Mouse (Mus musculus) G1E (cell line): ENCODE results near the gene Prss12. TPM values are rescaled to one million over a fixed set of nuclear protein-coding genes. Genes with fewer than 3 reads are reported as not detected.

Experiments used
- ATAC-seq: 2 replicates; pipeline ENCODE4 v1.8.0; 2016; ENCODE audit warnings: mild to moderate bottlenecking; ENCODE audit not compliant: insufficient number of reproducible peaks, poor library complexity, low FRiP score, severe bottlenecking; ENCODE audit errors: extremely low read depth
- DNase-seq: peaks from one replicate; pipeline ENCODE4 v3.0.0; 2012; ENCODE audit warnings: low spot score
- H3K27me3 ChIP-seq: 2 replicates; pipeline ENCODE4 v1.6.1; 2012; ENCODE audit warnings: mild to moderate bottlenecking, low read length, inconsistent platforms; ENCODE audit not compliant: insufficient read depth
- H3K36me3 ChIP-seq: replicated peaks from 2 replicates; pipeline ENCODE3; 2012; ENCODE audit warnings: mild to moderate bottlenecking, inconsistent platforms
- H3K4me1 ChIP-seq: 2 replicates; pipeline ENCODE4 v1.6.1; 2012; ENCODE audit warnings: low read depth, low read length, inconsistent platforms, mixed read lengths; ENCODE audit not compliant: insufficient read depth
- H3K4me3 ChIP-seq: 2 replicates; pipeline ENCODE4 v1.5.1; 2012; ENCODE audit warnings: low read depth, mild to moderate bottlenecking, inconsistent platforms, low read length, moderate library complexity, mixed read lengths
- H3K9me3 ChIP-seq: replicated peaks from 2 replicates; pipeline ENCODE4 v1.6.1; 2012; ENCODE audit warnings: inconsistent platforms
- CTCF ChIP-seq: IDR thresholded peaks from 2 replicates; pipeline ENCODE4 v1.5.1; 2012; ENCODE audit warnings: low read depth, low read length, inconsistent platforms, mixed read lengths
- GATA1 ChIP-seq: IDR thresholded peaks from 2 replicates; pipeline ENCODE4 v1.6.1; 2012; ENCODE audit warnings: borderline replicate concordance, low read length, inconsistent platforms, mixed read lengths
- GATA2 ChIP-seq: IDR thresholded peaks from 2 replicates; pipeline ENCODE4 v1.6.1; 2012; ENCODE audit warnings: low read depth, low read length, inconsistent platforms, borderline replicate concordance
- POLR2AphosphoS5 ChIP-seq: IDR thresholded peaks from 2 replicates; pipeline ENCODE4 v1.6.1; 2012; ENCODE audit warnings: low read depth, low read length, inconsistent platforms; ENCODE audit not compliant: insufficient replicate concordance
- TAL1 ChIP-seq: conservative IDR thresholded peaks from 2 replicates; pipeline ENCODE4 v1.6.1; 2012; ENCODE audit warnings: low read depth, low read length, inconsistent platforms, mixed read lengths
- polyA plus RNA-seq: library from polyadenylated mRNA; stranded (reverse); fragments of >175 nt; gene quantifications from 2 replicates; pipeline ENCODE4 v1.2.3, GENCODE M21; 2012
- total RNA-seq, 2 experiments: library from RNA; stranded (forward) in 1 of 2; stranded (reverse) in 1 of 2; fragments of 200-1000 nt in 1 of 2; fragments of >200 nt in 1 of 2; fragmentation: Nextera tagmentation in 1 of 2; gene quantifications; 2 replicates each; pipeline ENCODE4 v1.2.3; 2014 to 2017

Prss12 gene
- total and polyA plus RNA-seq, 3 experiments: 0.05 TPM; not detected in 2

DNA sequence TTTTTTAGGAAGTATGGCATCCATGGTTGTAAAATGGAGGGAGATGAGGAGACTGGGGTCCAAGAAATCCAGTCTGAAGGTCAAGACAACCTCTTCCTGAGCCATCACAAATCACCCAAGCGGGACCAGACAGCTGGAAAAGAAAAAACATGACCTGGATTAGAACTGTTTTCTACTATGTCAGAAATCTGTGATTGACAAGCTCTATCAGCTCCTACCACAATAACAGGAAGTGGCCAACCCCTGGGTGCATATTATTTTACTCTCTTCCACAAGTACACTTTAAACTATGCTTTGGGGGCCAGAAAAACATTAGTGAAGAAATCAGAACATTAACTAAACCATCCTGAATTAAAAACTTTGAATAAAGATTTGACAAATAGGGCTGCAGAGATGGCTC is 2.2 kb upstream of the Prss12 start:
- Histone ChIP-seq H3K4me3 (no peak overlapping the region), H3K27me3 (no peaks in the 10 kb centered on the region), H3K9me3 (peaks cover 33% of the 10 kb centered on the region), H3K36me3 (no peaks in the 10 kb centered on the region), H3K4me1 (no peaks in the 10 kb centered on the region)
- no peak for ATAC-seq
- no peak for TF ChIP-seq GATA1
- TF ChIP-seq CTCF: no peak
- no peak for TF ChIP-seq TAL1
- TF ChIP-seq POLR2AphosphoS5: no peak
- TF ChIP-seq GATA2: no peak
- DNase-seq: no peak

DNA sequence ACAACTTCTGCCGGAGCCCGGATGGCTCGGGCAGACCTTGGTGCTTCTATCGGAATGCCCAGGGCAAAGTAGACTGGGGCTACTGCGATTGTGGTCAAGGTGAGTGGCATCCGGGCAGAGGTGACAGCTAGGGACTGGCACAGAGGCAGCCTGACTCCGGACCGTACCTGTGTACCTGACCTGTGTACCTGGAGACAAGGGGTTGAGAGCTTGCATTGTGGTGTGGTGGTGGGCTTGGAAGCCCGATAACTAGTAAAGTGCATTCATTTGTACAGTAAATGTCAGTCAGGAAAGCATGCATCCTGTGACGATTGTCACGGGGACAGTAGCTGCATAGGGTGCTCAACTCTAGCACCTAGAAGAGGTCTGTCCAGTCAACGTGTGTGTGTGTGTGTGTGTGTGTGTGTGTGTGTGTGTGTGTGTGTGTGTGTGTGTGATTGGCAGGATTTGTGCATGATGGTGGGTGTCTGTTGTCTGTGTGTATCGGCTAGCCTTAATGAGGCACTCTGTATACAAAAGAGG is 886 bp downstream of the Prss12 start:
- Histone ChIP-seq H3K9me3 (peaks cover 27% of the 10 kb centered on the region), H3K36me3 (no peaks in the 10 kb centered on the region), H3K27me3 (no peaks in the 10 kb centered on the region), H3K4me3 (no peak overlapping the region), H3K4me1 (no peaks in the 10 kb centered on the region)
- no peak for DNase-seq
- no peak for ATAC-seq
- TF ChIP-seq POLR2AphosphoS5 (no peak), GATA2 (no peak), TAL1 (no peak), GATA1 (no peak), CTCF (no peak)

DNA sequence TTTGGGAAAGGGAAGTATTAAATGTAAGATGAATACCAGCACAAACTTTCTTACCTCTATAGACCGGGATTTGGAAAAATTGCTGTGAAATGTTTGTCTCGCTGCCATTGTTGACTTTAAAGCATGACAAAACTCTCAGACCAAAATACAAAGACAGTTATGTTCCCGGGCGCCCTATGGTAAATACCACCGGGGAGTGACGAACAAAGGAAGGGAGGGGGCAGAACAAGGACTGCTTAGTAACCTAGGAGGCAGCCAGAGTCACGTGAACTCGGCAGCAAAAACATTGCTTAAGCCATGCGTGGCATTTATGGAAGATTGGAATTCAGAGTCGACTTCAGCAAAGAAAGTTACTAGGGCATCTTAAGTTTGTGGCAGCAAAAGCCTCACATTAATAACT is 1.4 kb downstream of the Prss12 start:
- ATAC-seq (no peak), DNase-seq (no peak)
- no peaks in the 10 kb centered on the region for H3K27me3 ChIP-seq

DNA sequence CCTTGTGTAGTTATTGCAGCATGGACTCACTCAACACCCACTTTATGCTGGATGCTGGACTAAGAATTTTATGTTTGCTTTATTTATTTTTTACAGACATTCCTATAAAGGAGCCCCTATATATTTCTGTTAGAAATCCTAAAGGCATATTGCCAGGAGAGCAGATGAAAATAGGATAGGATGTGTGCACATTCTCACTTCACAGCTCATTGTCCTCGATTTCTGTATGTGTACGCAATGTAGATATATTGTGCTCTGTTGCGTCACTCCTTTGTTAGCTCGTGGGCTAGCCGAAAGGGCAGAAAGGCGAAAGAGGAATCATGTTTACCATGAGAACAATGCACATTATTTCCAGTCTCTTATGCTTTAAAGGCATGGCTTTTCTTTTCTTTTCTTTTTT is 3.4 kb downstream of the Prss12 start:
- no peaks in the 10 kb centered on the region for H3K27me3 ChIP-seq
- H3K36me3 ChIP-seq: no peaks in the 10 kb centered on the region
- H3K4me1 ChIP-seq: no peaks in the 10 kb centered on the region
- DNase-seq (no peak), ATAC-seq (no peak)
- TF ChIP-seq GATA2 (no peak), POLR2AphosphoS5 (no peak), TAL1 (no peak), CTCF (no peak), GATA1 (no peak)
- H3K4me3 ChIP-seq: no peak overlapping the region
- H3K9me3 ChIP-seq: peaks cover 18% of the 10 kb centered on the region

More for the DNA sequence above, 1.4 kb downstream of the Prss12 start:
- Histone ChIP-seq H3K4me3 (no peak overlapping the region), H3K4me1 (no peaks in the 10 kb centered on the region), H3K9me3 (peaks cover 23% of the 10 kb centered on the region), H3K36me3 (no peaks in the 10 kb centered on the region)
- TF ChIP-seq POLR2AphosphoS5: no peak
- no peak for TF ChIP-seq GATA1
- TF ChIP-seq TAL1: no peak
- no peak for TF ChIP-seq CTCF
- no peak for TF ChIP-seq GATA2

DNA sequence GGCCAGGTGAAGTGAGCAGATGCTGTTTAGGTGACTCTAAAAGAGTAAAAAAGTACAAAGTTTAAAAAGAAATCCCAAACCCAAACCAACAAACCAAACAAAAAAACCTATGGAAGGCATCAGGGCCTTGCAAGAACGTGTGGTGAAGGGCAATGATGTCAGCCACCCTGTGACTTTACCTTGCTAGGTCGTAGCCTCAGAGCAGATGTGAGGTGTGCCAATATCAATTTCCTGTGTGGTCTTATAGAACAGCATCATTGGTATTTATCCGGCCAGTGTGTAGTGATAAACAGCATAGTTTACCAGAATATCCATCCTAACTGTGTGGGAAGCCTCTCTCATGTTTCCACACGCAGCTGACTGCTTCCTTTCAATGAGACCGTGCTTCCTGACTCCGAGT is 6.2 kb downstream of the Prss12 start:
- Histone ChIP-seq H3K4me3 (no peak overlapping the region), H3K27me3 (no peaks in the 10 kb centered on the region), H3K4me1 (no peaks in the 10 kb centered on the region), H3K9me3 (no peaks in the 10 kb centered on the region), H3K36me3 (no peaks in the 10 kb centered on the region)
- DNase-seq: no peak
- ATAC-seq: no peak
- no peak for TF ChIP-seq POLR2AphosphoS5
- no peak for TF ChIP-seq TAL1
- TF ChIP-seq GATA1: no peak
- TF ChIP-seq GATA2: no peak
- TF ChIP-seq CTCF: no peak

DNA sequence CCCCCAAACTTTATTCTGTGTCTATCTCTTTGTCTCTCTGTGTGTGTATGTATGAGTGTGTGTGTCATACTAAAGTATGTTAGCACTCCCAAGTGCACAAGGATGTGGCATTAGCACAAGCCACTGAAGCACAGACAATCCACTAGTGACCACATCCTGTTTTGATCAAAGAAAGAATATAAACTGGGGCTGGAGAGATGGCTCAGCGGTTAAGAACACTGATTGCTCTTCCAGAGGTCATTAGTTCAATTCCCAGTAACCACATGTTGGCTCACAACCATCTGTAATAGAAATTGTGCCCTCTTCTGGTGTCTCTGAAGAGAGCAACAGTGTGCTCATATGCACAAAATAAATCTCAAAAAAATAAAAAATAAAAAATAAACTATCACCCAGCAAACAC is 12.8 kb downstream of the Prss12 start:
- TF ChIP-seq GATA2 (no peak), GATA1 (no peak), CTCF (no peak)
- Histone ChIP-seq H3K36me3 (no peaks in the 10 kb centered on the region), H3K4me3 (no peak overlapping the region), H3K27me3 (no peaks in the 10 kb centered on the region), H3K9me3 (no peaks in the 10 kb centered on the region), H3K4me1 (no peaks in the 10 kb centered on the region)
- no peak for DNase-seq
- ATAC-seq: no peak

DNA sequence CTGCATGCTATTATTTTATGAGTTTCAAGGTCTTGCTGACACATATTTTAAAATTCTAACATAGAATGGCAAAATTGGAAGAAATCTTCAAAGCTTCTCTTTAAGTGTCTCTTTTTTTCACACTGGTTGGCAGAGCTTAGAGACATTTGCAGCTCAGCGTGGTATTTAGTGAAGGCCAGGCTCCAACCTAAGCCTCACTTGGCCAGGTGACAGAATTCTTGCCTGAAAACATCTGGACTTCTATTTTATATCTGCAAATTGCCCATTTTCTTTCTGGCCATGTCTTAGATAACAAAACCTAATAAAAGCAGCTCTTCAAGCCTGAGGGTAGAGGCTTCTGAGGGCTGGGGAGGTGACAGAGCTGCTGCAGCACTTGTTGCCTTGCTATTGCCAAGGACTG is 13.7 kb downstream of the Prss12 start:
- H3K4me3 ChIP-seq: no peak overlapping the region
- no peaks in the 10 kb centered on the region for H3K36me3 ChIP-seq
- no peaks in the 10 kb centered on the region for H3K27me3 ChIP-seq
- no peaks in the 10 kb centered on the region for H3K9me3 ChIP-seq
- ATAC-seq: no peak
- TF ChIP-seq GATA2 (no peak), TAL1 (no peak), GATA1 (no peak), CTCF (no peak), POLR2AphosphoS5 (no peak)
- H3K4me1 ChIP-seq: no peaks in the 10 kb centered on the region
- DNase-seq: no peak
